Mouse (Mus musculus): ENCODE results near the gene Slc6a20b. TPM values are rescaled to one million over a fixed set of nuclear protein-coding genes. Genes with fewer than 3 reads are reported as not detected.

Gene Slc6a20b
- not detected for total RNA-seq (2023)

DNA sequence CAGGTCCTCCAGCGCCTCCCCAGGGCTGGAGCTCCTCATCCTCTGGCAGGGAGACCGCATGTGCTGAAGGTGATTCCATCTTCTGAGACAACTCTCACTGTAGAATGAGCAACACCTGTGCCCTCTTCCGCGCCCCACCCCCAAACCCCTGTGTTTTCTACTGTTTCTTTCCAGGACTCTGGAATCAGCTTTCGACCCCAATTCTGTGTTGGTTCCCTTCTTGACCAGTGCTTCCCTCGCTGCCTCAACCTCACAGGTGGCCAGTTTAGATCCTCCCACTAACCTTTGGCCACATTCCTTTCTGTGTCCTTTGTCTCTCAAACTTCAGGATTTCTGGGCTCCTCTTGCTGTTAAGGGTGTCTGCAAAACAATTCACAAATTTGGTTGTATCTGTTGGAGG is at the start of gene Slc6a20b:
Gene Slc6a20b, minus strand, starts transcription at position 285 of the 400 bp plus-strand sequence.

DNA sequence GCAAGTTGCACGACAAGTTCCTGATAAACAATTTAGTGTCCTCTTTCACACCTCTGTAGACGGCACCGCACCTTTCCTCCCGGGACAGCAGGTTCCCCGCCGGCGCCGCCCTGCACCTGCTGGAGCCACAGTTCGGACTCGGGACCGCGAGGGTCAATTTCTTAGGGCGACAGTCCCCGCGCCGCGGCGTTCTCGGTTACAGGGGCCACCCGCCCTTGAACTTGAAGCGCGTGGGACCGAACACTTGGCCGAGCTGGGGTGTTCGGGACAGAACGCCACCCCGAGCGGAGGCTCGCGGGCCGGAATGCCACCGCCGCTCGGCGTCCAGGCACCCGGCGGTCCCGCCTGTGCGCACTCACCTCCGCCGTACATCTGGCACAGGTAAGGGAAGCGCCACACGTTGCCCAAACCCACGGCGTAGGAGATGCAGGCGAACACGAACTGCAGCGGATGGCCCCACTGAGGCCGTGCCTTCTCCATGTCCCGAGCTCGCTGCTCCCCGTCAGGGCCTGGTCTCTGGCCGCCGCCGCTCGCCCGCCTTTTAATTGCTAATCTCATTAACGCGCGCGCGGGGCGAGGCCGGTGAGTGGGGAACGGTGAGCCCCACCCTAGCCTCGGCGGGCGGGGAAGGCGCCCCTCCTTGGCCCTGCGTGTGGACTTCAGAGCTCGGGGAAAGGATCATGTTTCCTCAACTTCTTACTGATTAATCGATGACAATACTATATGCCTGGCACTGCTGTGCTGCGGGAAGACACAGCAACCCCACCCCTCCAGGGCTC is 46.2 kb upstream of the Slc6a20b start, which contains the start of the genes Ccr9 and Slc6a20a:
Gene Ccr9, plus strand, starts transcription at position 113 of the 779 bp plus-strand sequence.
Gene Slc6a20a, minus strand, starts transcription at position 559 of the 779 bp plus-strand sequence.

Other genes with a start within 250 kb of the Slc6a20b start
- gene Limd1, start 153.9 kb downstream of the Slc6a20b start, total RNA-seq (2023), result 62.1 TPM
- 24.4 TPM for gene Sacm1l, start 102.8 kb downstream of the Slc6a20b start, total RNA-seq (2023)
- gene Ccr9, start 45.9 kb upstream of the Slc6a20b start, total RNA-seq (2023), result 5.1 TPM
- gene Slc6a20a, start 46.3 kb upstream of the Slc6a20b start, total RNA-seq (2023), result 0.21 TPM
- gene Lztfl1, start 85.1 kb upstream of the Slc6a20b start, total RNA-seq (2023), result 102 TPM
- gene Cxcr6, start 173.9 kb upstream of the Slc6a20b start, total RNA-seq (2023), result 1.1 TPM
- gene Fyco1, start 219.3 kb upstream of the Slc6a20b start, total RNA-seq (2023), result 33.9 TPM
- gene Xcr1, start 229.5 kb upstream of the Slc6a20b start, total RNA-seq (2023), result 0.29 TPM